Mouse (Mus musculus) lung, postnatal 0 days (tissue): ENCODE data around the gene 1700024G13Rik.

Source experiments
- CTCF ChIP-seq: IDR thresholded peaks from 2 replicates; pipeline ENCODE4 v1.5.1; 2016; ENCODE audit warnings: antibody characterized with exemption, mild to moderate bottlenecking
- EP300 ChIP-seq: IDR thresholded peaks from 2 replicates; pipeline ENCODE4 v1.6.1; 2016; ENCODE audit warnings: antibody characterized with exemption, mild to moderate bottlenecking, control low read depth

- no peak for TF ChIP-seq CTCF
- TF ChIP-seq EP300 = no peak
Observed at GRCm38 (mm10) chr14:32380099-32380480, 8.1 kb downstream of the 1700024G13Rik start.
